Mouse (Mus musculus) heart, adult 2 months (tissue): ENCODE results near the gene Rnf216.

ENCODE experiments used
- CTCF ChIP-seq: fragments of 200-600 bp; IDR thresholded peaks from 2 replicates; pipeline ENCODE4 v1.8.1; 2022; ENCODE audit warnings: antibody characterized with exemption, mild to moderate bottlenecking, moderate library complexity
- EP300 ChIP-seq: fragments of 200-500 bp; IDR thresholded peaks from 2 replicates; pipeline ENCODE4 v1.6.1; 2011; ENCODE audit warnings: low read depth, low read length, control low read depth; ENCODE audit not compliant: insufficient read depth

DNA sequence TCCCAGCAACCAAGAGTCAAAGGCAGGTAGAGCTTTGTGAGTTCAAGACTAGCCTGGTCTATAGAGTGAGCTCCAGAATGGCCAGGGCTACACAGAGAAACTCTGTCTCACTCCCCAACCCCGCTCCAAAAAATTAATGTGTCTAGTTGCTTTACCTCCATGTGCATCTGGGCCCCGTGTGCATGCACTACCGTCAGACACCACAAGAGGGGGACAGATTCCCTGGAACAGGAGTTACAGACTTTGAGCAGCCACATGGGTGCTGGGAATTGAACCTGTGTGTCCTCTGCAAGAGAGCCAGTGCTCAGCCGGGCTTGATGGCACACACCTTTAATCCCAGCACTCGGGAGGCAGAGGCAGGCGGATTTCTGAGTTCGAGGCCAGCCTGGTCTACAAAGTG is 17.5 kb upstream of the Rnf216 start:
- TF ChIP-seq EP300 = no peak
- TF ChIP-seq CTCF = peak; percentile 46
